Comparison of ENCODE assay signal across 9 mouse cellular contexts in genomic region chr7:135464689-135465259, GRCm38 (mm10). TPM values are rescaled to one million over a fixed set of nuclear protein-coding genes. Genes with fewer than 3 reads are reported as not detected.
DNase-seq lines count a peak whose midpoint lies in the region; ATAC-seq and TF ChIP-seq lines count a peak whose summit lies in the region.
"Had no signal": no experiment of that assay in that cellular context is flagged by ENCODE, and none has a peak within 500 bp of the region (broad histone marks: within the 10 kb centered on the region; RNA-seq: fewer than 3 reads in every experiment).

No protein-coding gene starts in this region.

- no peak overlapping the region for H3K4me3 ChIP-seq in kidney, embryonic 16.5 days (ENCODE audit: low read length)
- no peak overlapping the region for H3K4me3 ChIP-seq in cortical plate, adult 2 months (ENCODE audit: insufficient read depth, low read length)
- H3K4me3 ChIP-seq in hindbrain, embryonic 12.5 days: no peak overlapping the region
- no peak overlapping the region for H3K4me3 ChIP-seq in neural tube, embryonic 15.5 days (replicated peaks)
- H3K4me3 ChIP-seq: liver, embryonic 15.5 days had no signal

- no peak for TF ChIP-seq POLR2A in cortical plate, adult 2 months (IDR thresholded peaks at IDR 0.05; ENCODE audit: extremely low read depth, insufficient read depth, low read length)

- ATAC-seq in kidney, embryonic 16.5 days (ENCODE audit: low FRiP score, low TSS enrichment): no peak
- peak; percentile 50; the same call in 1 of the 2 replicates for ATAC-seq in hindbrain, embryonic 12.5 days (ENCODE audit: low FRiP score)
- ATAC-seq in neural tube, embryonic 15.5 days (ENCODE audit: low FRiP score): peak; percentile 38; the same call in 1 of the 2 replicates

- H3K9me3 ChIP-seq in kidney, embryonic 16.5 days (ENCODE audit: low read length): no peaks in the 10 kb centered on the region
- H3K9me3 ChIP-seq in hindbrain, embryonic 12.5 days (replicated peaks): no peaks in the 10 kb centered on the region
- H3K9me3 ChIP-seq in neural tube, embryonic 15.5 days (replicated peaks): no peaks in the 10 kb centered on the region
- H3K9me3 ChIP-seq: liver, embryonic 15.5 days had no signal

- peaks cover 4% of the 10 kb centered on the region; the same call in 1 of the 2 replicates for H3K4me1 ChIP-seq in kidney, embryonic 16.5 days (ENCODE audit: insufficient read depth, low read length)
- H3K4me1 ChIP-seq in cortical plate, adult 2 months (ENCODE audit: control insufficient read depth, insufficient read depth, low read length): no peaks in the 10 kb centered on the region
- H3K4me1 ChIP-seq in hindbrain, embryonic 12.5 days: peaks cover 12% of the 10 kb centered on the region
- peaks cover 19% of the 10 kb centered on the region for H3K4me1 ChIP-seq in neural tube, embryonic 15.5 days
- H3K4me1 ChIP-seq: liver, embryonic 15.5 days had no signal

- no peak overlapping the region for H3K9ac ChIP-seq in kidney, embryonic 16.5 days (replicated peaks; ENCODE audit: low read length)
- no peak overlapping the region for H3K9ac ChIP-seq in hindbrain, embryonic 12.5 days
- no peak overlapping the region for H3K9ac ChIP-seq in neural tube, embryonic 15.5 days (replicated peaks)
- H3K9ac ChIP-seq: liver, embryonic 15.5 days had no signal

- H3K27me3 ChIP-seq in kidney, embryonic 16.5 days (ENCODE audit: insufficient read depth, low read length): peaks cover 12% of the 10 kb centered on the region; the same call in 1 of the 2 replicates
- H3K27me3 ChIP-seq in hindbrain, embryonic 12.5 days: peaks cover 9% of the 10 kb centered on the region
- H3K27me3 ChIP-seq in neural tube, embryonic 15.5 days (replicated peaks): no peaks in the 10 kb centered on the region
- H3K27me3 ChIP-seq: liver, embryonic 15.5 days had no signal

- WGBS in kidney, embryonic 16.5 days: 33% methylated on average over 3 of the region's 3 CpGs
- WGBS in hindbrain, embryonic 12.5 days: 49% methylated on average over 3 of the region's 3 CpGs
- WGBS in neural tube, embryonic 15.5 days: 33% methylated on average over 3 of the region's 3 CpGs

- no peak overlapping the region for H3K27ac ChIP-seq in kidney, embryonic 16.5 days (ENCODE audit: low read length)
- no peak overlapping the region for H3K27ac ChIP-seq in cortical plate, adult 2 months (ENCODE audit: insufficient read depth, low read length)
- peak overlapping the region; percentile 26; the same call in 1 of the 2 replicates for H3K27ac ChIP-seq in hindbrain, embryonic 12.5 days
- H3K27ac ChIP-seq in neural tube, embryonic 15.5 days (replicated peaks): peak overlapping the region; percentile 77
- H3K27ac ChIP-seq: liver, embryonic 15.5 days had no signal

- TF ChIP-seq CTCF in cortical plate, adult 2 months (IDR thresholded peaks at IDR 0.05; ENCODE audit: extremely low read depth, insufficient read depth, low read length): peak; percentile 87

- no peak overlapping the region for H3K4me2 ChIP-seq in kidney, embryonic 16.5 days (replicated peaks; ENCODE audit: low read depth, low read length)
- peak overlapping the region; percentile 38 for H3K4me2 ChIP-seq in hindbrain, embryonic 12.5 days (replicated peaks)
- H3K4me2 ChIP-seq in neural tube, embryonic 15.5 days: peak overlapping the region; percentile 49
- H3K4me2 ChIP-seq: liver, embryonic 15.5 days had no signal

- DNase-seq in kidney, adult 8-10 months: peak; percentile 23 to 53
- DNase-seq in ZHBTc4 (ENCODE audit: low read depth, low spot score): peak; percentile 51
- DNase-seq in left cerebral cortex, postnatal 4 days: peak; percentile 68
- no peak for DNase-seq in spleen, postnatal 36 days (ENCODE audit: low spot score in 2 of 2)

- H3K36me3 ChIP-seq in kidney, embryonic 16.5 days (ENCODE audit: insufficient read depth, low read length): no peaks in the 10 kb centered on the region
- H3K36me3 ChIP-seq in hindbrain, embryonic 12.5 days: no peaks in the 10 kb centered on the region
- no peaks in the 10 kb centered on the region for H3K36me3 ChIP-seq in neural tube, embryonic 15.5 days
- H3K36me3 ChIP-seq: liver, embryonic 15.5 days had no signal

- intact Hi-C loops in left cerebral cortex, postnatal 4 days (cut with DNase I): no loop called here

RNA-seq across cellular contexts. Expression of gene Foxi2, which starts 54.7 kb away (rescaled TPM):
- polyA plus RNA-seq in kidney, embryonic 16.5 days (2015; fragmentation: Nextera tagmentation; extraction: Ambion mirVana): not detected in 2 replicates
- not detected in 2 replicates for polyA plus RNA-seq in cortical plate, adult 2 months (2012; rRNA removed)
- 0.10 TPM in 1 of 2 replicates, not detected in the other for polyA plus RNA-seq in hindbrain, embryonic 12.5 days (2016; fragmentation: Nextera tagmentation; extraction: Ambion mirVana)
- not detected for total RNA-seq in left cerebral cortex, postnatal 4 days (2021)
- not detected in 2 replicates for polyA plus RNA-seq in neural tube, embryonic 15.5 days (2015; fragmentation: Nextera tagmentation; extraction: Ambion mirVana)
- polyA plus RNA-seq: liver, embryonic 15.5 days had no signal

Comparison
In these comparisons a context has a peak if more than half of its experiments do, and no peak if none do; other contexts are left out.
1. DNase-seq: peak in kidney, adult 8-10 months (2 of 2), ZHBTc4 (single experiment) and left cerebral cortex, postnatal 4 days (single experiment); none in spleen, postnatal 36 days (0 of 2).
2. H3K27ac ChIP-seq: peak in hindbrain, embryonic 12.5 days (single experiment) and neural tube, embryonic 15.5 days (single experiment); none in kidney, embryonic 16.5 days (single experiment) and cortical plate, adult 2 months (single experiment).